Comparison of ENCODE assay signal across 13 mouse cellular contexts in genomic region chr7:81651284-81651683, GRCm38 (mm10). TPM values are rescaled to one million over a fixed set of nuclear protein-coding genes. Genes with fewer than 3 reads are reported as not detected.
DNase-seq lines count a peak whose midpoint lies in the region; ATAC-seq and TF ChIP-seq lines count a peak whose summit lies in the region.
"Had no signal": no experiment of that assay in that cellular context is flagged by ENCODE, and none has a peak within 500 bp of the region (broad histone marks: within the 10 kb centered on the region; RNA-seq: fewer than 3 reads in every experiment).

No protein-coding gene starts in this region.

- H3K9me3 ChIP-seq in kidney, embryonic 15.5 days (replicated peaks), result no peaks in the 10 kb centered on the region
- H3K9me3 ChIP-seq in embryonic facial prominence, embryonic 14.5 days (ENCODE audit: control insufficient read depth, low read length), result no peaks in the 10 kb centered on the region
- H3K9me3 ChIP-seq in hindbrain, embryonic 10.5 days, result no peaks in the 10 kb centered on the region
- H3K9me3 ChIP-seq in midbrain, embryonic 13.5 days, result no peaks in the 10 kb centered on the region
- H3K9me3 ChIP-seq in intestine, embryonic 15.5 days, result no peaks in the 10 kb centered on the region
- no peaks in the 10 kb centered on the region for H3K9me3 ChIP-seq in intestine, postnatal 0 days (ENCODE audit: control insufficient read depth)
- H3K9me3 ChIP-seq: liver, embryonic 12.5 days had no signal

- ATAC-seq in kidney, embryonic 15.5 days (replicated peaks; ENCODE audit: low FRiP score), result 0 out of 2 replicates have a peak, but pooled peaks have one; percentile 2
- ATAC-seq in embryonic facial prominence, embryonic 14.5 days (ENCODE audit: low read depth), result peak; percentile 68
- peak; percentile 46 for ATAC-seq in midbrain, embryonic 13.5 days
- no peak for ATAC-seq in intestine, embryonic 15.5 days
- no peak for ATAC-seq in intestine, postnatal 0 days
- ATAC-seq: liver, embryonic 12.5 days had no signal

- H3K27me3 ChIP-seq in kidney, embryonic 15.5 days, result no peaks in the 10 kb centered on the region
- H3K27me3 ChIP-seq in embryonic facial prominence, embryonic 14.5 days (replicated peaks; ENCODE audit: control insufficient read depth, insufficient read depth, low read length), result no peaks in the 10 kb centered on the region
- 0 out of 2 replicates have a peak, but pooled peaks cover 5% of the 10 kb centered on the region for H3K27me3 ChIP-seq in hindbrain, embryonic 10.5 days (ENCODE audit: insufficient read depth, poor library complexity, severe bottlenecking)
- no peaks in the 10 kb centered on the region for H3K27me3 ChIP-seq in midbrain, embryonic 13.5 days
- no peaks in the 10 kb centered on the region for H3K27me3 ChIP-seq in intestine, embryonic 15.5 days (replicated peaks)
- no peaks in the 10 kb centered on the region for H3K27me3 ChIP-seq in intestine, postnatal 0 days (replicated peaks; ENCODE audit: control insufficient read depth, insufficient read depth, low read length)
- H3K27me3 ChIP-seq: liver, embryonic 12.5 days had no signal

- H3K36me3 ChIP-seq in kidney, embryonic 15.5 days, result no peaks in the 10 kb centered on the region
- H3K36me3 ChIP-seq in embryonic facial prominence, embryonic 14.5 days (ENCODE audit: control insufficient read depth, insufficient read depth, low read length), result no peaks in the 10 kb centered on the region
- no peaks in the 10 kb centered on the region for H3K36me3 ChIP-seq in hindbrain, embryonic 10.5 days
- no peaks in the 10 kb centered on the region for H3K36me3 ChIP-seq in midbrain, embryonic 13.5 days
- no peaks in the 10 kb centered on the region for H3K36me3 ChIP-seq in intestine, embryonic 15.5 days
- no peaks in the 10 kb centered on the region for H3K36me3 ChIP-seq in intestine, postnatal 0 days (ENCODE audit: control insufficient read depth, insufficient read depth)
- H3K36me3 ChIP-seq: liver, embryonic 12.5 days had no signal

- WGBS in kidney, embryonic 15.5 days, result 57% methylated on average over 5 of the region's 5 CpGs
- 30% methylated on average over 5 of the region's 5 CpGs for WGBS in embryonic facial prominence, embryonic 14.5 days
- WGBS in hindbrain, embryonic 10.5 days, result 67% methylated on average over 5 of the region's 5 CpGs
- 46% methylated on average over 5 of the region's 5 CpGs for WGBS in midbrain, embryonic 13.5 days
- WGBS in intestine, embryonic 15.5 days, result 59% methylated on average over 5 of the region's 5 CpGs
- WGBS in intestine, postnatal 0 days, result 68% methylated on average over 5 of the region's 5 CpGs

- H3K4me1 ChIP-seq in kidney, embryonic 15.5 days, result peaks cover 7% of the 10 kb centered on the region; the same call in 1 of the 2 replicates
- H3K4me1 ChIP-seq in embryonic facial prominence, embryonic 14.5 days (ENCODE audit: control insufficient read depth, insufficient read depth, low read length), result peaks cover 35% of the 10 kb centered on the region
- H3K4me1 ChIP-seq in hindbrain, embryonic 10.5 days (replicated peaks), result peaks cover 57% of the 10 kb centered on the region
- H3K4me1 ChIP-seq in midbrain, embryonic 13.5 days (replicated peaks), result peaks cover 73% of the 10 kb centered on the region
- no peaks in the 10 kb centered on the region for H3K4me1 ChIP-seq in intestine, embryonic 15.5 days (replicated peaks)
- no peaks in the 10 kb centered on the region for H3K4me1 ChIP-seq in intestine, postnatal 0 days (replicated peaks; ENCODE audit: control insufficient read depth, insufficient read depth, low read length)
- H3K4me1 ChIP-seq: liver, embryonic 12.5 days had no signal

- no peak overlapping the region for H3K9ac ChIP-seq in kidney, embryonic 15.5 days
- H3K9ac ChIP-seq in embryonic facial prominence, embryonic 14.5 days (ENCODE audit: low read depth, low read length), result no peak overlapping the region
- H3K9ac ChIP-seq in midbrain, embryonic 13.5 days (replicated peaks), result no peak overlapping the region; the same call in 1 of the 2 replicates
- no peak overlapping the region for H3K9ac ChIP-seq in intestine, embryonic 15.5 days
- no peak overlapping the region for H3K9ac ChIP-seq in intestine, postnatal 0 days (ENCODE audit: low read depth, low read length)
- H3K9ac ChIP-seq: liver, embryonic 12.5 days had no signal

- H3K27ac ChIP-seq in kidney, embryonic 15.5 days, result no peak overlapping the region
- H3K27ac ChIP-seq in embryonic facial prominence, embryonic 14.5 days (replicated peaks; ENCODE audit: low read depth, low read length), result no peak overlapping the region
- H3K27ac ChIP-seq in hindbrain, embryonic 10.5 days, result peak overlapping the region; percentile 72
- peak overlapping the region; percentile 80 for H3K27ac ChIP-seq in midbrain, embryonic 13.5 days
- no peak overlapping the region for H3K27ac ChIP-seq in intestine, embryonic 15.5 days
- no peak overlapping the region for H3K27ac ChIP-seq in intestine, postnatal 0 days (ENCODE audit: low read depth, low read length)
- H3K27ac ChIP-seq: liver, embryonic 12.5 days had no signal

- no peak overlapping the region for H3K4me2 ChIP-seq in kidney, embryonic 15.5 days
- H3K4me2 ChIP-seq in embryonic facial prominence, embryonic 14.5 days (ENCODE audit: low read depth, low read length), result no peak overlapping the region
- no peak overlapping the region for H3K4me2 ChIP-seq in midbrain, embryonic 13.5 days (replicated peaks)
- no peak overlapping the region for H3K4me2 ChIP-seq in intestine, embryonic 15.5 days (replicated peaks)
- H3K4me2 ChIP-seq in intestine, postnatal 0 days (replicated peaks; ENCODE audit: low read depth), result no peak overlapping the region
- H3K4me2 ChIP-seq: liver, embryonic 12.5 days had no signal

- DNase-seq in kidney, adult 11 months, result no peak
- peak; percentile 73 for DNase-seq in embryonic facial prominence, embryonic 14.5 days (ENCODE audit: low spot score)
- no peak for DNase-seq in hindbrain, embryonic 10.5 days (ENCODE audit: low spot score)
- no peak for DNase-seq in ovary, adult 18-20 months (ENCODE audit: low spot score)
- DNase-seq: adrenal gland, postnatal 25 days; cerebellum, adult 11-12 months; kidney, adult 9 months; layer of hippocampus, postnatal 36 days had no signal

- no peak overlapping the region for H3K4me3 ChIP-seq in kidney, embryonic 15.5 days (replicated peaks)
- H3K4me3 ChIP-seq in embryonic facial prominence, embryonic 14.5 days (ENCODE audit: low read depth, low read length), result no peak overlapping the region
- H3K4me3 ChIP-seq in hindbrain, embryonic 10.5 days, result no peak overlapping the region
- no peak overlapping the region for H3K4me3 ChIP-seq in midbrain, embryonic 13.5 days (replicated peaks)
- H3K4me3 ChIP-seq in intestine, embryonic 15.5 days (replicated peaks), result no peak overlapping the region
- H3K4me3 ChIP-seq in intestine, postnatal 0 days (ENCODE audit: low read depth, low read length), result no peak overlapping the region
- H3K4me3 ChIP-seq: liver, embryonic 12.5 days had no signal

- no peak for TF ChIP-seq CTCF in intestine, postnatal 0 days (IDR thresholded peaks at IDR 0.05; ENCODE audit: low read depth)

RNA-seq across cellular contexts. Expression of gene Homer2, which starts 56.0 kb away (rescaled TPM):
- polyA plus RNA-seq in kidney, embryonic 15.5 days (2015; fragmentation: Nextera tagmentation; extraction: Ambion mirVana), result 13.3 and 14.8 TPM in 2 replicates
- 23.7 and 25.2 TPM in 2 replicates for polyA plus RNA-seq in embryonic facial prominence, embryonic 14.5 days (2014; fragmentation: Nextera tagmentation; extraction: Ambion mirVana)
- polyA plus RNA-seq in hindbrain, embryonic 10.5 days (2016; fragmentation: Nextera tagmentation; extraction: Ambion mirVana), result 14.7 and 18.5 TPM in 2 replicates
- polyA plus RNA-seq in midbrain, embryonic 13.5 days (2015; fragmentation: Nextera tagmentation; extraction: Ambion mirVana), result 15.4 and 16.4 TPM in 2 replicates
- polyA plus RNA-seq in intestine, embryonic 15.5 days (2015; fragmentation: Nextera tagmentation; extraction: Ambion mirVana), result 46.6 and 46.9 TPM in 2 replicates
- 22.2 and 26.8 TPM in 2 replicates for polyA plus RNA-seq in intestine, postnatal 0 days (2015; fragmentation: Nextera tagmentation; extraction: Ambion mirVana)

Comparison
In these comparisons a context has a peak if more than half of its experiments do, and no peak if none do; other contexts are left out.
1. ATAC-seq: peak in kidney, embryonic 15.5 days (single experiment), embryonic facial prominence, embryonic 14.5 days (single experiment) and midbrain, embryonic 13.5 days (single experiment); none in intestine, embryonic 15.5 days (single experiment) and intestine, postnatal 0 days (single experiment).
2. H3K27ac ChIP-seq: peak in hindbrain, embryonic 10.5 days (single experiment) and midbrain, embryonic 13.5 days (single experiment); none in kidney, embryonic 15.5 days (single experiment), embryonic facial prominence, embryonic 14.5 days (single experiment), intestine, embryonic 15.5 days (single experiment) and intestine, postnatal 0 days (single experiment).